Mouse (Mus musculus) kidney, postnatal 25 days (tissue): ENCODE data around the gene Decr2.
"Not testable (repeated sequence)": the region's sequence is repeated elsewhere in the genome, so short reads cannot be mapped to it uniquely, and the experiment has no call there.

Experiments
- DNase-seq, 2 experiments: peaks; one replicate each; pipeline ENCODE4 v3.0.0; 2021; ENCODE audit warnings: mixed read lengths in 2 of 2

Gene Decr2

DNA sequence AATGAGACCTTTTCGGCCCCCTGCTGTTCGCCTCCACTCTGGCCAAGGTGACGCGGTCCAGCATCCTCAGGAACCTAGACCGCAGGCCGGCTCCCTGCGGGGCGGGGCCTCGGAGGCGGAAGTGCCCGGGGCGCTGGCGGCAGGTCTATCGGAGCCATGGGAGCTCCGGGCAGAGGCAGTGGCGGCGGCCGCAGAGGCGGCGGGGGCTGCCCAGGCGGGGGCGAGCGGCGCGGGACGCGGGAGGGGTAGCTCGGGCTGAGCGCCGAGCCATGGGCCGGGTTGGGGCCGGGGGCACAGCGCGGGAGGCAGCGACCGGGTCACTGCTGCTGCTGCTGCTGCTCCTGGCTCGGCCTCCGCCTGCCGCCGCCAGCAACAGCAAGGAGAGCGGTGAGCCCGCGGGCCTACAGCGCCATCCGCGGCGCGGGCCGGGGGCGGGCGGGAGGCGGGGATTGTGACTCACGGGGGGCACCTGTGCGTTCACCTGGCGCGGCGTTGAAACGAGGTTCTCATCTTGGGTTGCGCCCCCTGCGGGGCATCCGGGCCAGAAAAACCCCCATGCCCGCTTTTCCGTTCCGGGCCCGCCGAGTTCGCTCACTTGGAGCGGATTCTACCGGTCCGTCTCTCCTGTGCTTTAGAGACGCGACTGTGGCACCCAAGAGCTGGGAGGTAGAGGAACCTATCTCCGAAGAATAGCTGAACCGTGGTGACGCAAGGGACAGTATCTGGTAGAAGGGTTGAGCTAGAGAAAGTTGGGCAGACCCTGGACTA is 23.2 kb upstream of the Decr2 start, which contains the start of gene Tmem8:
Gene Tmem8 (plus strand): TSS at position 119 of the 768 bp plus-strand sequence.
- DNase-seq, result peak; percentile 81 to 93

DNA sequence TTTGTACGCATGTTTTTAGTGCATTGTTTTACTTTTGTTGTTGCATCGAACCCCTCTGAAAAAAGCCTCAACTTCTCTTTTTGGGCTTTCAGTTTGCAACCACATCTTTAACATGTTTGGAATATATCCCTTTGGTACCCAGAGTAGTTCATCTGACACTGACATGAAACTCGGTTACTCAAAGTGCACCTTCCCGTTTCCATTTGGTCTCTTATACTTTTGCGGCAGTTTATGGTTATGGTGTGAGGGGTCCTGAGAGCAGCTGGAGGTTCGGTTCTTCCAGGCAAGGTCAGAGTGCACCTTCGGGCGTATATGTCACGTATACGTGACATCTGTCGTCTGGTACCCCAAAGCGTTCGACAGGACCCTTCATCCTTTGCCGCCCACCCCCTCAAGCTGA is 22.6 kb upstream of the Decr2 start:
- DNase-seq, result no peak

- DNase-seq, result no peak
These were observed 21.6 kb upstream of the Decr2 start for GRCm38 (mm10) chr17:26111722-26112121.

DNA sequence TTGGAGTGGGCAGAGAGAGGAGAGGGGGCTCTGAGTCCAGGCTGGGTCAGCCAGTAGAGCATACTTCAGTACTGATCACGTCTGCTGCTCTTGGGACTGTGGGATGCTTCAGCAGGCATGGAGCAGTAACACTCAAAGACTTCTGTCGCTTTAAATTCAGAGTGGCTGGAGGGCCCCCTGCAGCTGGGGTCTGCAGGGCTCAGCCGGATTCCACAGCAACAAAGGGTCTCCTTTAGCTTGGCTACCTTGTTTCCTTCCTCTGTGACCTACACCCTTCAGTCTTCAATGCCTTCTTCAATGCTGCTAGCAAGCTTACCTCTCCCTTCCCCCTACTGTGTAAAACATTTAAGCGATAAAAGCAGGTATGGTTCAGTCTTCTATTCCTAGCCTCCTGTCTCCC is 20.9 kb upstream of the Decr2 start:
- no peak for DNase-seq

DNA sequence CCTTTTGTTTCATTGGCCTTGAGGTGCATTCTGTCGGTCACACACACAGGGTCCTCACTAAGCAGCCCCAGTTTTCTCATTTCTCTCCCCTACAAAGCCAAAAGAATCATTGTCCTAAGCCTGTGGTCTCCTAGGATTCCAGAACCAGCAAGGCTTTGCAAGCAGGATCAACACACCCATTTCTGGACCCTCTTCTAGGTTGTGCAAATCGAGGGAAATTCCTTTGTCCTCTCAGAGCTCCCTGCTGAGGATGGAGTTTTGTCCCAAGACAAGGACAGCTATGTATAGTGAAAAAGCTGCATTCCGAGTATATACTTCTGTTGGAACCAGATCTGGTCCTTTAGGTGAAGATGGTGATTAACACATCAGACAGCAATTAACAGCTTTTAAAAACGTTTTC is 20.0 kb upstream of the Decr2 start:
- no peak for DNase-seq

DNA sequence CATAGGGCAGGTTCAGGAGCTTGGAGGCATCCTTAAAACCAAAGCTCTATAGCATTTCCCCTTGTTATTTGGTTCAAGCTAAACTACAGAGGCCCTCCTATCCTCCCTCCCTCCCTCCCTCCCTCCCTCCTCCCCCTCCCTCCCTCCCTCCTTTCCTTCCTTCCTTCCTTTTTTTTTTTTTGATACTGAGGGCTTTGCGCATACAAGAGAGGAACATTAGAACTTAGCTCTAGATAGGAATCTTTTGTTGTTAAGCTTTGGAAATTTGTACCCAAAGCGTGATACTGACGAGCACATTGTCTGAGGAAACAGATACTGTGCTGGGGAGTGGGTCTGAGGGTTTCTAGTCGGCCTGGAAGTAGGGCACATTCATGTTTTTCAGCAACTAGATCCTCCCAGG is 15.5 kb upstream of the Decr2 start:
- DNase-seq, result no peak

DNA sequence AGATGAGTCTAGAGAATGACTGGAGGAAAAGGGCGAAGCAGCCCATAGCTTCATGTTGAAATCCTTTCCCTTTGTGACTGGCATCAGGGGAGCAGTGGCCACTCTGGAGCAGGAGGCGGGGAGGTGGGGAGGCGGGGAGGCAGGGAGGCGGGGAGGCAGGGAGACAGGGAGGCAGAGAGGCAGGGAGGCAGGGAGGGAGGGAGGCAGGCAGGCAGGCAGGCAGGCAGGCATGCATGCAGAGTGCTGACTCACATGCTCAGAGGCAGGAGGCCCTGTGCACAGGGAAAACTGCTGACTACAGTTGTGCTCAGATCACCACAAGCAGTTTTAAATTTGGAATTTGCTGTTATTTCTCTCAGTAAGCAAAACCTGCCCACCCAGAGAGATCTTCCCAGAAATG is 11.3 kb upstream of the Decr2 start:
- peak; percentile 76 to 93 for DNase-seq

- DNase-seq, result no peak
These were observed 10.0 kb upstream of the Decr2 start for GRCm38 (mm10) chr17:26100166-26100565.

DNA sequence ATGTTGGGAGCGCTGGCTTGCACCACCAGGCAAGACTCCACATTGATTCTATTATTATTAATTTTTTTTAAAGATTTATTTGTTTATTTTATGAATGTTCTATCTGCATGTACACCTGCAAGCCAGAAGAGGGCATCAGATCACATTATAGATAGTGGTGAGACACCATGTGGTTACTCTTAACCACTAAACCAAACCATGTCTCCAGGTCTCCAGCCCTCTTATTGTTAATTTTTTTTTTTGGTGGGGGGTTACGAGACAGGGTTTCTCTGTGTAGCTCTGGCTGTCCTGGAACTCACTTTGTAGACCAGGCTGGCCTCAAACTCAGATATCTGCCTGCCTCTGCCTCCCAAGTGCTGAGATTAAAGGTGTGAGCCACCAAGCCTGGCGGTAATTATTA is 9.2 kb upstream of the Decr2 start:
- DNase-seq, result not testable (repeated sequence)

DNA sequence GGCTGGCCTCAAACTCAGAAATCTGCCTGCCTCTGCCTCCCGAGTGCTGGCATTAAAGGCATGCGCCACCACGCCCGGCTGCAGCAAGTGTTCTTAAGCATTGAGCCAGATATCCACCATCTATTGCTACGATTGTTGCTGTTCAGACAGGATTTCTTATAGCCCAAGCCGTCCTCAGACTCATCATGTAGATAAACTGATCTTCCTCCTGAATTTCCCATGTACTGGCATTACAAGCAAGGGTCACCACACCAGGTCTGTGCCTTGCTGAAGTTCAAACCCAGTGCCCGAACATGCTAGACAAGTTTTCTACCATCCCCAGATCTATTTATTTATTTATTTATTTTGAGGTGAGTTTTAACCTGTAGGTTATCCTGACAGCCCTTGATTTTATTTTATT is 8.3 kb upstream of the Decr2 start:
- DNase-seq, result no peak

DNA sequence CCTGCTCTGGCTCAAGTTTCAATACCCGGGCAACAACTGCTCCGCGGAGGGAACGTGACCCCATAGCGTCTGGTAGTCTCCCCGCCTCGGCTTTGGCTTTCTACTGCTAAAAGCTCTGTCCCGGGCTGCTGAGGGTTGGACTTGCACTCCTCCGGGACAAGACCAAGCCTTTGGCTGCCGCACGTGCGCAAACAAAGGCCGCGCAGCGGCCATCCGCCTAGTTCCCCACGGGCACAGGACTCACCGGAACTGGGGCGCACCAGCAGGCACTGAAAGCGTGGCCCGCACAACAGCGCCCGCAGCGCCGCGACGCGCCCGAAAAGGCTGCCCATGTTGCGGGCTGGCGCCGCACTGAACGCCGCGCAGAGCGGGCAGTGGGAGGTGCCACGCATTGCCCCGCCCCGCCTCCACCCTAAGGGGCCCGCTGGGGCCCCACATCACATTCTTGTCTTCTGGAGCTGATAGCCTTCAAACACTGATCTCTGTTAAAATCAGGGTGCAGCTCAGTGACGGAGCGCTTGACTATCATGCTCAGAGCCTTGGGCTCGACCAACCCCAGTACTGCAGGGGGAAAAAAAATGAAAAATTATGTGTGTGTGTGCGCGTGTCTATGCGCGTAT is 5.1 kb upstream of the Decr2 start, which contains the start of gene Nme4:
Gene Nme4 (minus strand): TSS at position 482 of the 620 bp plus-strand sequence.
- peak; percentile 48 to 71 for DNase-seq

DNA sequence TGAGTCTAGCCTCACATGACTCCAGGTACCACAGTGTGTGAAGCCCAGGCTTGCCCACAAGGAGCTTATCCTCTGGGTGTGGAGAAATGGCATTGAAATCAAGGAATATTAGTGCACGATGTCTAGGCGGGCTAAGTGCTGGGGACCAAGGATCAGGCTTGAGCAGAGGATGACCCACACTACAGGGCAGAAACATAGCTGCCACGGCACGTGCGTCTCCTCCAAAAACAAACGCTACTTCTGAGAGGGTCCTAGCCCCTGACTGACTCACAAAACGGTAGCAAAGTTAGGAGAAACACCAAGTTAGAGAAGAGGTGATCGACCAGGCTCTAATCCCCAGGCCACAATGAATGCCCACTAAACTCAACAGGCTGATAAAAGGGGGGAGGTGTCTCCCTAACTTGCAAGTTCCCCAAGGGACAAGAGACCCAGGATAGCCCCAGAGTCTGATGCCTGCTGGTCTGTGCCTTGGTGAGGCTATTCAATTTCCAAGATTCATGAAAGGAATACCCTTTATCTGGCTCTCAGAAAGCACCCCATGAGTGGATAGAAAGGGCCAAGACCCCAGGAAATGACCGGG is 4.5 kb upstream of the Decr2 start:
- DNase-seq, result no peak

DNA sequence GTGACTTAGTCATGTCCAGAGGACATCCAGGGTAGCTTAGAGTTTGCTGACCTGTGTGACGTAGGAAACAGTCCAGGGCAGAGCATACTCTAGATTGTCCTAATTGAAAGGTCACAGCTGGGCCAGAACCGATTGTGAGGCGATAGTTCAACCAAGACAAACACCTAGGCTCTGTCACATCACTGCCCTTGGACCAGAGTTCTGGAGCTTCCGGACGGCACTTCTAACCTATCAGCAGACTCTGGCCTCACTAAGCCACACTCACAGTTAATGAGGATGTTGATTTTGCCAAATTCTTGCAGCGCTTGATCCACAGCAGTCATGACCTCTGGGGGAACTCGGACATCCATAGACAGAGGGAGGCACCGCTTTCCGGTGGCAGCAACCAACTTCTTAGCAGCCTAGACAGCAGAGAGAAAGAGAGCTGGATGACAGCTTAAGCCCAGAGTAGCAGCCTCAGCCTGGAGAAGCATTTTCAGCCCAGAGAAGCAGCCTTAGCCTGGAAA is 3.0 kb downstream of the Decr2 start:
- no peak for DNase-seq

GRCm38 (mm10) chr17:26080867-26081266 is 9.3 kb downstream of the Decr2 start:
- no peak for DNase-seq

- DNase-seq, result no peak
These were observed 11.3 kb downstream of the Decr2 start for GRCm38 (mm10) chr17:26078851-26079250.

DNA sequence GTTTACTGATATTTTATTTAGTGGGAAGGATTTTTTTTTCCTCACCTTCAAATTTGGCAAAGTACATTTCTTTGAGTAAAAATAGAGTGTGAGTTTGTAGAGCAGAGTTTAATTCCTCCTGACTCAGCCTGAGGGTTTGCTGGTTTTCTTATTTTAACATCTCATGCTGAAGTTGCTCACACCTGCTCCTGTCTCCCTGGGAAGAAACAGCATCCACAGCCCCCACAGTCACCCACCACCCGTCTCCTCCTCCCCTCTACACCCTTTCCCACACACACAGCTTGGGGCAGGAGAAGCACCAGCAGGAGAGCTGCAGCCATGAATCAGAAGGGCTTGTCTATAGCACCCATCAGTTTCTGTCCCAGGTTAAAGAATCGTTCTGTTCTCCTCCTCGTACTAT is 14.9 kb downstream of the Decr2 start:
- no peak for DNase-seq

GRCm38 (mm10) chr17:26070136-26070535 is 20.0 kb downstream of the Decr2 start:
- no peak for DNase-seq

- DNase-seq, result peak; percentile 90 to 91
These were observed 21.1 kb downstream of the Decr2 start, which contains the start of gene Rab11fip3 for GRCm38 (mm10) chr17:26068831-26069739. Gene Rab11fip3 (minus strand): TSS chr17:26069555.

DNA sequence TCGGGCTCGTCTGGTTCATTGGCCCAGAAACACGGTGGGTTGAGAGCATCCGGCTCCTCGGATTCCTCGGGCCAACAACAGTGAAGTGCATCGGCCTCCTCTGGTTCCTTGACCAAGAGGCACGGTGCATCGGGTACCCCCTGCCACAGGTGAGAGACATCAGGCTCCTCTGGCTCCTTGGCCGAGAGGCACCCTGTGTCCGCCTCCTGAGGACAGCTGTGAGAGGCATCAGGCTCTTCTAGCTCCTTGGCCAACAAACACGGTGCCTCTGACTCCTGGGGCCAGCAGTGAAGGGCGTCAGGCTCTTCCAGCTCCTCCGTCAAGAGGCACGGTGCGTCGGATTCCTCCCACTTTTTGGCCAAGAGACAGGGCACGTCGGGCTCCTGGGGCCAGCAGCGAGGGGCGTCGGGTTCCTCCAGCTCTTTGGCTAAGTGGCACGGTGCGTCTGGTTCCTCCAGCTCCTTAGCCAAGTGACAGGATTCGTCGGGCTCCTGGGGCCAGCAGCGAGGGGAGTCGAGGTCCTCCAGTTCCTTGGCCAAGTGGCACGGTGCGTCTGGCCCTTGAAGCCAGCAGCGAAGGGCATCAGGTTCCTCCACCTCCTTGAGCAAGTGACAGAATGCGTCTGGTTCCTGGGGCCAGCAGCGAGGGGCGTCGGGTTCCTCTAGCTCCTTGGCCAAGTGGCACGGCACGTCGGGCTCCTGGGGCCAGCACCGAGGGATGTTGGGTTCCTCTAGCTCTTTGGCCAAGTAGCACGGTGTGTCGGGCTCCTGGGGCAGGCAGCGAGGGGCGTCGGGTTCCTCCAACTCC is 21.9 kb downstream of the Decr2 start:
- peak in 1 of 2 experiments; percentile 43 for DNase-seq

GRCm38 (mm10) chr17:26066488-26067020 is 23.6 kb downstream of the Decr2 start:
- DNase-seq, result no peak

DNA sequence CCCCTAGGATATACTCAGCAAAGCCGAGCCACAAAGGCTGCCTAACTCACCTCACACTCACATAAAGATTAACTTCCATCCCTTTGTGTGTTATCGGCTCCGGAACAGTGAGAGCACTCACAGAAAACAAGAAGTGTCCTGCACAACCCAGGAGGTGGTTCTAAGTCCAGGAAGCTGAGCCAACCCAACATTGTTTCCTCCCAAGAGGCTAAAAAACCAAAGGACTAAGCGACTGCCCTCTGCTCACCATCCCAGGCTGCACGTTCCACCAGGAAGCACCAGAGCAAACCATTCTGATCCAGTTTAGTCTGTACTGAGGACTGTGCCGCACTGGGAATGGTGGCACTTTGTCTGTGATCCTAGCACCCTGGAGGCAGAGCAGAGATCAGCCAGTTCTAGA is 25.2 kb downstream of the Decr2 start:
- DNase-seq, result peak in 1 of 2 experiments; percentile 52
